Mouse (Mus musculus) erythroblast, embryonic 14.5 days (primary cell): ENCODE measurements around the gene Eln. TPM values are rescaled to one million over a fixed set of nuclear protein-coding genes. Genes with fewer than 3 reads are reported as not detected.

Source experiments
- H3K27me3 ChIP-seq: 2 replicates; pipeline ENCODE4 v1.6.1; 2012; ENCODE audit warnings: inconsistent platforms; ENCODE audit not compliant: control insufficient read depth
- H3K36me3 ChIP-seq: 2 replicates; pipeline ENCODE4 v1.6.1; 2012; ENCODE audit warnings: mild to moderate bottlenecking, inconsistent platforms; ENCODE audit not compliant: control insufficient read depth
- H3K4me1 ChIP-seq: 2 replicates; pipeline ENCODE4 v1.6.1; 2012; ENCODE audit warnings: inconsistent platforms; ENCODE audit not compliant: control insufficient read depth
- H3K4me3 ChIP-seq: replicated peaks from 2 replicates; pipeline ENCODE3; 2012; ENCODE audit warnings: moderate library complexity, mild to moderate bottlenecking, inconsistent platforms
- H3K9me3 ChIP-seq: 2 replicates; pipeline ENCODE4 v1.6.1; 2012; ENCODE audit warnings: low read length, inconsistent platforms, mixed read lengths; ENCODE audit not compliant: control insufficient read depth
- GATA1 ChIP-seq: IDR thresholded peaks from 2 replicates; pipeline ENCODE4 v1.6.1; 2012; ENCODE audit warnings: low read length, inconsistent platforms, mixed read lengths
- TAL1 ChIP-seq: IDR thresholded peaks from 3 replicates; pipeline ENCODE4 v1.6.1; 2012; ENCODE audit warnings: low read length, inconsistent platforms, mixed read lengths
- polyA plus RNA-seq: library from polyadenylated mRNA; stranded (reverse); fragments of >175 nt; gene quantifications from 2 replicates; pipeline ENCODE4 v1.2.3, GENCODE M21; 2012

Gene Eln
- polyA plus RNA-seq, 1 experiment, result not detected

DNA sequence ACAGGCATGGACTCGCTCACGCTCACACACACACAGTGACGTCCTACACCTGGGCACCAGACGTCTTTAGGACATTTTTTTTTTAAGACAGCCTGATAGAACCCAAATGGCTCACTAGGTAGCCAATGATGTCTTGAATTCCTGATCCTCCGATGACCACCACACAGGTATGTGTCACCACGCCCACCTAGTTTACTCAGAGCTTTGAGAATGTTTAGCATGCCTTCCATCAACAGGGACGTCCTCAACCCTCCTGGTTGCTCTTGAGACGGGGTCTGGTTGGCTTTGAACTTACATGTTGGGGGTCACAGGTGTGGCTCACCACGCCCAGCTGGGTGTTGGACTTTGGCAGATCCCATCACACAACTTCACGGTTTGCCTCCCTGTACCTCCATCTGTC is 922 bp downstream of the Eln start:
- H3K36me3 ChIP-seq, result no peaks in the 10 kb centered on the region
- H3K4me1 ChIP-seq, result no peaks in the 10 kb centered on the region; the same call in 1 of the 2 replicates
- no peak overlapping the region for H3K4me3 ChIP-seq
- peaks cover 10% of the 10 kb centered on the region for H3K27me3 ChIP-seq
- H3K9me3 ChIP-seq, result no peaks in the 10 kb centered on the region
- TF ChIP-seq TAL1 (no peak), GATA1 (no peak)

DNA sequence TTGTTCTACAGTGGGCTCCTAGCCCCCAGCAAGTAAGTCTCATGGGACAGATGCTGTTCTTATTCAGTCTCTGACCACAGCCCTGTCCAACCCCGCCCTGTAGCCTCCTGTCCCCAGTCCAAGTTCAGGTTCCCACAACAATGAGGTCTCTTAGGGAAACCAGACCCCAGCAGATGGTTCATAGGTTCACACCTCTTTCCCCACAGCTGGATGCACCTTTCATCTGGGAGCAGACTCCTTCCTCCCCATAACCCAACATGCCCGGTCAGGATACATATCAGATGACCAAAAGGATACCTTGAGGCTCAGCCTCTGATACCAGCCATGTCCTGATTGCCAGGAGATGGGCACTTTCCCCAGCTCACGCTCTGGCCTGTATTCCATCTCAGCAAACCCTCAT is 1.3 kb downstream of the Eln start:
- Histone ChIP-seq H3K4me1 (no peaks in the 10 kb centered on the region; the same call in 1 of the 2 replicates), H3K27me3 (peaks cover 10% of the 10 kb centered on the region), H3K36me3 (no peaks in the 10 kb centered on the region), H3K4me3 (no peak overlapping the region), H3K9me3 (no peaks in the 10 kb centered on the region)
- no peak for TF ChIP-seq TAL1
- no peak for TF ChIP-seq GATA1

DNA sequence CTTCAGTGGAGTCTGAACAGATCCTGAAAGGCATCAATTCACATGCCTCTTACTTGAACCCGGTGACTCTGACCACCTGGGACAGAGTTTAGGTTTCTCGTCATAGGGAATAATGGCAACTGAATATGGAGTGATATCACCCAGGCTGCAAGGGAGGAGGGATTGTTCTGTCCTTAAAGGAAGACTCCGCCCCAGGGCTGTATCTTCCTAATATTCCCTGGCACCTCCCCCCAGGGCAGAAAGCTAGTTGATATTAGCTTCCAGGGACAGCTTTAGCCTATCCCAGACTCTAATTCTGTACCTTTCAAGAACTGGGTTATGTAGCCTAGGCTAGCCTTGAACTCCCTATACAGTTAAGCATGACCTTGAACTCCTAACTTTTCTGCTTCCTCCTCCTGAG is 2.1 kb downstream of the Eln start:
- H3K4me3 ChIP-seq, result no peak overlapping the region
- peaks cover 10% of the 10 kb centered on the region for H3K27me3 ChIP-seq
- TF ChIP-seq TAL1, result no peak
- TF ChIP-seq GATA1, result no peak
- H3K36me3 ChIP-seq, result no peaks in the 10 kb centered on the region
- H3K4me1 ChIP-seq, result no peaks in the 10 kb centered on the region; the same call in 1 of the 2 replicates
- H3K9me3 ChIP-seq, result no peaks in the 10 kb centered on the region

DNA sequence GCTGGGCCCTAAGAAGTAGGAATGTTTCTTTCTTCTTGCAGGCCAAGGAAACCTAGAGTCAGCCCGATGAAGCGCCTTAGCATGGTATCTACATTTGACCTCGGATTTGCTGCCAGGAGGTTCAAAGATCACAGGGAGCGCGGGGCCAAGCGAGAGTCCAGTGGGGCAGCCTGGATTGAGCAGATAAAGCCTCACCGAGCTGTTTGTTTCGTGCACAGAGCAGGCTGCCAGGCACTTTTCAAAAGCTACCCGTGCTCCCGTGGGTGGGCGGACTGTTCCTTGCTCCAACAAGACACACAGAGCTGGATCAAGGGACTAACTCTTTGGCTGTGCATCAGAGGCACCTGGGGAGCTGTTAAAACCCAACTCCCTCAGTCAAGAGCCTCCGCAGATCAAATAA is 3.1 kb downstream of the Eln start:
- Histone ChIP-seq H3K36me3 (no peaks in the 10 kb centered on the region), H3K27me3 (peaks cover 10% of the 10 kb centered on the region), H3K4me1 (no peaks in the 10 kb centered on the region; the same call in 1 of the 2 replicates), H3K9me3 (no peaks in the 10 kb centered on the region), H3K4me3 (no peak overlapping the region)
- TF ChIP-seq TAL1, result no peak
- TF ChIP-seq GATA1, result no peak

DNA sequence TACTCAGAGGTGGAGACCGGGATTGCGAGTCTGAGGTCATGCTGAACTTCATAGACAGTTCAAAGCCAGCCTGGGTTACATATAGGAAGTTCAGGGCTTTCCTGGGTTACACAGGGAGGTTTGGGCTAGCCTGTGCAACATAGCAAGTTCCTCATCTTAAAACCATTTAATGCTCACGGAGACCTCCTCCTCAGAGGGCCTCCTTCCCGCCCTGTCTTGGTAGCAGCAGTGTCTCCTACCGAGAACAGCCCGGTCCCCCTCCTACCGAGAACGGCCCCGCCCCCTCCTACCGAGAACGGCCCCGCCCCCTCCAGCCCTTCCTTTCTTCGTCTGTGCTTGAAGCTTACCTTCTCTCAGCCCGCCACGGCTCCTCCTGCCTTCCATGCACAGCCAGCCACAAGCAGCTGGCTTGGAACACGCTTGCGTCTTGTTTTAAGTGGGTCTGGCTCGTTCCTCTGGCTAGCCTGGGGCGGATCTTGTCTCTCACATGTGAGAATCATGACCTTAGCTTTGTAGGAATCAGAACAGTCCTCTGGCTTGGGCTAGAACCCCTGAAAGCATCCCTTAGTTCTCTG is 4.8 kb downstream of the Eln start:
- TF ChIP-seq TAL1, result no peak
- TF ChIP-seq GATA1, result no peak
- H3K36me3 ChIP-seq, result no peaks in the 10 kb centered on the region
- H3K4me1 ChIP-seq, result no peaks in the 10 kb centered on the region; the same call in 1 of the 2 replicates
- H3K4me3 ChIP-seq, result no peak overlapping the region
- no peaks in the 10 kb centered on the region for H3K9me3 ChIP-seq
- peaks cover 10% of the 10 kb centered on the region for H3K27me3 ChIP-seq

DNA sequence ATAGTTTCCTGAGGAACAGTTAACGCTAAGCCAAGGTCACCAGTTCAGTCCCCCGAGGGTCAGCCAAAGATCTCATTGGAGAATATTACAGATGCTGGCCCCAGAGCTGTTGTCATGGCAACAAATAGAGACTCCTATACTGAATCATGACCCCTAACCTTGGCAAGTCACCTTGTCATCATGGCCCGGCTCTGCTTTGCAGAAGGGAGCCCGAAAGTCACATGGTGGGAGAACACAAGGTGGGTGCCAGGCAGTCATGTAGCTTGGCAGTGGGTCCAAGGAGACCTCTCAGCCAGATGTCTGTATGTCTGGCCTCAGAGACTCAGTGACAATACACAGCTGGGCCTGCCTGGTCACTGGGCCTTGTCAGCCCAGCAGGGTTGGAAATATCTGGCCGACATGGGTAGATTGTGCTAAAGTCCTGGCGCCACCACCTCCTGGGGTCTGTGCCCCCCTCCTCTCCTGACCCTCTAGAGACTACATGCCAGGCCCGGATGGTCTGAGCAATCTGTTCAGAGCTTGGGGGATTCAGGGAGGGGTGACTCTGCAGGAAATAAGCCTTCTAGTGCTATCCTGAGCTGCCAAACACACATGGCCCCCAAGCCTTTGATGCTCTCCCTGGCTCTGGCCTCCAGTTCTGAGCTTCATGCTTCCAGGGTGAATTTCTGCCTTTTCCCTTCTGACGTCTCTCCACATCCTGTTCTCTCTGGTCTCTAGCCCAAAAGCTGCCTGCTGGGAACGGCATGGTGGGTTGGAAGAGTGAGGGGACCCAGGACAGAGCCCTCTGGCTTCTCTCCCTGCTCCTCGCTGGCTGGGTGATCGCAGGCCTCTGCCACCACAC is 6.4 kb downstream of the Eln start:
- H3K4me1 ChIP-seq, result no peaks in the 10 kb centered on the region; the same call in 1 of the 2 replicates

DNA sequence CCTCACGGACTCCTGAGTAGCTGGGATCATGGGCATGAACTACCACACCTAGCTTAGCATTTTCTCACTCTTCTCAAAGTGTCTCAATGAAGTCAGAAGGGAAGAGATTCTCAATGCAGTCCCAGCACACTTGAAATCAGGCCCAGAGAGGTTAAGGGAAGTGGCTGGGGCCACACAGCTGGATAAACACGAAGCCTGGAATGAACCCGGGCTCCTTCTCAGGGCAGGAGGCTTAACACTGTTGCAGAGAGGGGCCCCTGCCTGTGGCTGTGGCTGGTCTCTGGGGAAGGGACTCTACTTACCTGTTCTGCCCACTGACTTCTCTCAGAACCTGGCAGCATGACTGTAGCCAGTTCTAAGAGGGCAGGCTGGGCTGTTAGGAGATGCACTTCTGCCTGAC is 7.2 kb downstream of the Eln start:
- H3K4me1 ChIP-seq, result no peaks in the 10 kb centered on the region; the same call in 1 of the 2 replicates
- no peaks in the 10 kb centered on the region for H3K27me3 ChIP-seq
- H3K4me3 ChIP-seq, result no peak overlapping the region
- H3K36me3 ChIP-seq, result no peaks in the 10 kb centered on the region
- no peaks in the 10 kb centered on the region for H3K9me3 ChIP-seq
- TF ChIP-seq TAL1 (no peak), GATA1 (no peak)

More for the DNA sequence above, 6.4 kb downstream of the Eln start:
- no peak for TF ChIP-seq TAL1
- no peak for TF ChIP-seq GATA1
- Histone ChIP-seq H3K36me3 (no peaks in the 10 kb centered on the region), H3K27me3 (no peaks in the 10 kb centered on the region), H3K4me3 (no peak overlapping the region), H3K9me3 (no peaks in the 10 kb centered on the region)

DNA sequence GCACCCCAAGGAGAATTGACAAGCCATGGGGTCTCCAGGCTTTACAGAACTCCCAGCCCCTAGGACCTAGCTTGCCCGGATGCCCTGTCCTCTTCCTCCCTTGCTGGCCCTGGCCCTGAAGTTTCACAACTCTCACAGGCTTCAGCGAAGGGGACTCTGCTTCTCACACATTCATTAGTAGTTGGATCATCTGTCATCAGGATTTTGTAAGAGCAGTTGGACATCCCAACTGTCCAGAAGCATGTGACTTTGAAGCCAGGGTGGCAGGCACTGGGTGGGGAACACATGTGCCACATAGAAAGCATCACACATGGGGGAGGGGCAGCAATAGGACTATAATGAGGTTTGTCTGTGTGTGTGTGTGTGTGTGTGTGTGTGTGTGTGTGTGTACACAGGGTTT is 12.2 kb downstream of the Eln start:
- no peaks in the 10 kb centered on the region for H3K4me1 ChIP-seq
- no peak for TF ChIP-seq GATA1
- no peaks in the 10 kb centered on the region for H3K9me3 ChIP-seq
- no peak overlapping the region for H3K4me3 ChIP-seq
- no peaks in the 10 kb centered on the region for H3K27me3 ChIP-seq
- H3K36me3 ChIP-seq, result no peaks in the 10 kb centered on the region

DNA sequence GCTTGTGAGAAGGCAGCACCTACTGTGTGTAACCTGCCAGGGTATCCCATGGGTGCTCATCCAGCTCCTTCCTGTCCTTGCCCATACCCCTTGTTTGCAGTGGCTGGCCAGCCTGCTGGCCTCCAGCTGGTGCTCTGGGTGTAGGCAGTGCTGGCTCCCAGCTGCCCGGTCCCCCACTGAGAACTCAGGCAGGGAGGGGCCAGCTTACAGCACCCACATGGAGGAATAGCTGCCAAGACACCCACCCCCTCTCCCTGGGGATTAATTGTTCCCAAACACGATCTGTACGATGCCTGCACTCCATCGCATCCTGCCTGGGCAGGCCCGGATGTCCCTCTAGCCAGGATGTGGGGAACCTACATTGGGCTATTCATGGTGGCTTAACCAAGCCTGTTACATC is 13.1 kb downstream of the Eln start:
- Histone ChIP-seq H3K9me3 (no peaks in the 10 kb centered on the region), H3K4me1 (no peaks in the 10 kb centered on the region), H3K4me3 (no peak overlapping the region), H3K27me3 (no peaks in the 10 kb centered on the region), H3K36me3 (no peaks in the 10 kb centered on the region)
- TF ChIP-seq TAL1 (no peak), GATA1 (no peak)
